In the genomic region with DNA sequence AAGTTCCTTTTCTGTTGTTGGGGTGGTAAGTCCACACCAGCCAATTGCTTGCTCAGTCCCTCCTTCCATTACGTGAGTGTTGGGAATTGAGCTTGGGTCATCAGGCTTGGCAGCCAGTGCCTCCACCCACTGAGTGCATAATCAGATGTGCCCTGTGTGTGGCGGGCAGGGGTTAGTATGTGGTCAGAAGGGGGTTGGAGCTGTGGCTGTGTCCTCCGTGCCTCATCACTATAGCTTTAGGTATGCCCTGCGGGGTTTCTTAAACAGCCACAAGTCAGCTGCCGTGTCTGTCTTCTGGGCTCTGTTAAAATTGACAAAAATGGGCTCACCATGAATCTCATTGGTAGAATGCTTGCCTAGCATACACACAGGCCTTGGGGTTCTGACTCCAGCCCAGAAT, we compare ENCODE assay signal across 20 mouse cellular contexts. TPM values are rescaled to one million over a fixed set of nuclear protein-coding genes. Genes with fewer than 3 reads are reported as not detected.
"Had no signal": no experiment of that assay in that cellular context is flagged by ENCODE, and none has a peak within 500 bp of the region (broad histone marks: within the 10 kb centered on the region; RNA-seq: fewer than 3 reads in every experiment).

No protein-coding gene starts in this region.

- ATAC-seq: liver, postnatal 0 days; lung, postnatal 0 days; midbrain, embryonic 13.5 days; midbrain, embryonic 15.5 days had no signal

- H3K27ac ChIP-seq: liver, embryonic 15.5 days; lung, embryonic 15.5 days; macrophage; midbrain, embryonic 13.5 days; midbrain, embryonic 15.5 days; neural tube, embryonic 13.5 days; neural tube, embryonic 15.5 days had no signal

- H3K9ac ChIP-seq: liver, embryonic 15.5 days; liver, postnatal 0 days; lung, embryonic 15.5 days; midbrain, embryonic 13.5 days; midbrain, embryonic 15.5 days; neural tube, embryonic 13.5 days; neural tube, embryonic 15.5 days had no signal

- H3K4me2 ChIP-seq: liver, embryonic 15.5 days; lung, embryonic 15.5 days; midbrain, embryonic 11.5 days; midbrain, embryonic 13.5 days; midbrain, embryonic 15.5 days; neural tube, embryonic 13.5 days; neural tube, embryonic 15.5 days had no signal

- DNase-seq: liver, postnatal 0 days; lung, adult 2 months; right cerebral cortex, adult 18-20 months; right cerebral cortex, postnatal 25 days; right cerebral cortex, postnatal 4 days; spleen, adult 18-20 months; thymus, adult 18-20 months; thymus, postnatal 14 days; thymus, postnatal 36 days had no signal

- H3K4me1 ChIP-seq: liver, embryonic 15.5 days; neural tube, embryonic 15.5 days had no signal

- H3K27me3 ChIP-seq: liver, embryonic 15.5 days; lung, embryonic 15.5 days; midbrain, embryonic 13.5 days; midbrain, embryonic 15.5 days; neural tube, embryonic 15.5 days had no signal

- H3K36me3 ChIP-seq: liver, embryonic 15.5 days; midbrain, embryonic 13.5 days; midbrain, embryonic 15.5 days; neural tube, embryonic 13.5 days; neural tube, embryonic 15.5 days had no signal

- H3K4me3 ChIP-seq: liver, embryonic 15.5 days; lung, embryonic 15.5 days; midbrain, embryonic 13.5 days; midbrain, embryonic 15.5 days; neural tube, embryonic 13.5 days; neural tube, embryonic 15.5 days had no signal

RNA-seq across cellular contexts. Expression of gene Rassf10, which starts 46.9 kb away (rescaled TPM):
- total RNA-seq: megakaryocyte, adult 5-6 weeks; monocyte, adult 5-6 weeks had no signal
- polyA plus RNA-seq: macrophage had no signal
